Mouse (Mus musculus) erythroblast, embryonic 14.5 days (primary cell): ENCODE measurements around the gene Ptprn2. TPM values are rescaled to one million over a fixed set of nuclear protein-coding genes. Genes with fewer than 3 reads are reported as not detected.

Source experiments
- H3K27me3 ChIP-seq: 2 replicates; pipeline ENCODE4 v1.6.1; 2012; ENCODE audit warnings: inconsistent platforms; ENCODE audit not compliant: control insufficient read depth
- H3K36me3 ChIP-seq: 2 replicates; pipeline ENCODE4 v1.6.1; 2012; ENCODE audit warnings: mild to moderate bottlenecking, inconsistent platforms; ENCODE audit not compliant: control insufficient read depth
- H3K4me1 ChIP-seq: 2 replicates; pipeline ENCODE4 v1.6.1; 2012; ENCODE audit warnings: inconsistent platforms; ENCODE audit not compliant: control insufficient read depth
- H3K4me3 ChIP-seq: replicated peaks from 2 replicates; pipeline ENCODE3; 2012; ENCODE audit warnings: moderate library complexity, mild to moderate bottlenecking, inconsistent platforms
- H3K9me3 ChIP-seq: 2 replicates; pipeline ENCODE4 v1.6.1; 2012; ENCODE audit warnings: low read length, inconsistent platforms, mixed read lengths; ENCODE audit not compliant: control insufficient read depth
- GATA1 ChIP-seq: IDR thresholded peaks from 2 replicates; pipeline ENCODE4 v1.6.1; 2012; ENCODE audit warnings: low read length, inconsistent platforms, mixed read lengths
- TAL1 ChIP-seq: IDR thresholded peaks from 3 replicates; pipeline ENCODE4 v1.6.1; 2012; ENCODE audit warnings: low read length, inconsistent platforms, mixed read lengths
- polyA plus RNA-seq: library from polyadenylated mRNA; stranded (reverse); fragments of >175 nt; gene quantifications from 2 replicates; pipeline ENCODE4 v1.2.3, GENCODE M21; 2012

Ptprn2 gene
- polyA plus RNA-seq, 1 experiment = 0.03 TPM

- TF ChIP-seq TAL1 (no peak), GATA1 (no peak)
- Histone ChIP-seq H3K4me3 (no peak overlapping the region), H3K4me1 (no peaks in the 10 kb centered on the region), H3K9me3 (no peaks in the 10 kb centered on the region), H3K27me3 (no peaks in the 10 kb centered on the region), H3K36me3 (no peaks in the 10 kb centered on the region)
Observed at GRCm38 (mm10) chr12:116640871-116641270, 155.4 kb downstream of the Ptprn2 start.

- Histone ChIP-seq H3K9me3 (no peaks in the 10 kb centered on the region), H3K4me1 (no peaks in the 10 kb centered on the region)
Observed at GRCm38 (mm10) chr12:116641339-116642190, 156.0 kb downstream of the Ptprn2 start.

GRCm38 (mm10) chr12:116642191-116642549, 156.7 kb downstream of the Ptprn2 start:
- TF ChIP-seq TAL1 (no peak), GATA1 (no peak)
- no peaks in the 10 kb centered on the region for H3K36me3 ChIP-seq
- H3K4me3 ChIP-seq = no peak overlapping the region
- H3K27me3 ChIP-seq = no peaks in the 10 kb centered on the region
- no peaks in the 10 kb centered on the region for H3K4me1 ChIP-seq
- H3K9me3 ChIP-seq = no peaks in the 10 kb centered on the region

More at GRCm38 (mm10) chr12:116641339-116642190, 156.0 kb downstream of the Ptprn2 start:
- Histone ChIP-seq H3K27me3 (no peaks in the 10 kb centered on the region), H3K36me3 (no peaks in the 10 kb centered on the region), H3K4me3 (no peak overlapping the region)
- TF ChIP-seq TAL1 (no peak), GATA1 (no peak)

GRCm38 (mm10) chr12:116646771-116647170, 161.3 kb downstream of the Ptprn2 start:
- Histone ChIP-seq H3K27me3 (no peaks in the 10 kb centered on the region), H3K9me3 (no peaks in the 10 kb centered on the region), H3K36me3 (no peaks in the 10 kb centered on the region), H3K4me3 (no peak overlapping the region), H3K4me1 (no peaks in the 10 kb centered on the region)
- TF ChIP-seq TAL1 = no peak
- TF ChIP-seq GATA1 = no peak

GRCm38 (mm10) chr12:116648584-116649206, 163.2 kb downstream of the Ptprn2 start:
- Histone ChIP-seq H3K27me3 (no peaks in the 10 kb centered on the region), H3K4me1 (no peaks in the 10 kb centered on the region), H3K9me3 (no peaks in the 10 kb centered on the region), H3K36me3 (no peaks in the 10 kb centered on the region), H3K4me3 (no peak overlapping the region)
- TF ChIP-seq TAL1 (no peak), GATA1 (no peak)

GRCm38 (mm10) chr12:116653684-116654083, 168.2 kb downstream of the Ptprn2 start:
- H3K9me3 ChIP-seq = no peaks in the 10 kb centered on the region
- H3K27me3 ChIP-seq = no peaks in the 10 kb centered on the region
- H3K4me1 ChIP-seq = no peaks in the 10 kb centered on the region
- TF ChIP-seq GATA1 = no peak
- TF ChIP-seq TAL1 = no peak
- H3K36me3 ChIP-seq = no peaks in the 10 kb centered on the region
- no peak overlapping the region for H3K4me3 ChIP-seq

DNA sequence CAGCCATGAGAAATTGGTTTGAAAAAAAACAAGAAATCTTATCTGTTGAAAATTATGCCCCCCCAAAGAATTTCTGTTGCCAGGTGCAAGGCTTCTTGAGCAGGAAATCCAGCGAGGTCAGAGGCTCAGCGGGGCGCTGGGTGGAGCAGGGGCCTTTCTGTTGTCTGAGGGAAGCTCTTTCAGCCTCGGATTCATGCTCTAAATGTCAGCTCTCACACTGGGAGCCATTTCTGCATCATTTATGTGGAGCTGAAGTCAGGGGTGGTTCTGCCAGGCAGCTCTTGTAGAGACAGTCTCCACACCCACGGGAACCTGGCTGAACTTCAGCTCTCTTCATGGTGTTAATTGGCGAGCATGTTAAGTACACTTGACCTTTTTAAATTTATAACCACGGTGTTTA, 174.6 kb downstream of the Ptprn2 start:
- H3K4me3 ChIP-seq = no peak overlapping the region
- TF ChIP-seq TAL1 = no peak
- no peak for TF ChIP-seq GATA1
- no peaks in the 10 kb centered on the region for H3K9me3 ChIP-seq
- H3K4me1 ChIP-seq = no peaks in the 10 kb centered on the region
- no peaks in the 10 kb centered on the region for H3K36me3 ChIP-seq
- no peaks in the 10 kb centered on the region for H3K27me3 ChIP-seq

GRCm38 (mm10) chr12:116661018-116661417, 175.5 kb downstream of the Ptprn2 start:
- TF ChIP-seq GATA1 = no peak
- H3K9me3 ChIP-seq = no peaks in the 10 kb centered on the region

GRCm38 (mm10) chr12:116677701-116678100, 192.2 kb downstream of the Ptprn2 start:
- TF ChIP-seq GATA1 (no peak), TAL1 (no peak)
- no peaks in the 10 kb centered on the region for H3K9me3 ChIP-seq
- H3K4me1 ChIP-seq = no peaks in the 10 kb centered on the region
- H3K27me3 ChIP-seq = no peaks in the 10 kb centered on the region
- H3K36me3 ChIP-seq = no peaks in the 10 kb centered on the region
- H3K4me3 ChIP-seq = no peak overlapping the region

More at GRCm38 (mm10) chr12:116661018-116661417, 175.5 kb downstream of the Ptprn2 start:
- Histone ChIP-seq H3K27me3 (no peaks in the 10 kb centered on the region), H3K4me3 (no peak overlapping the region), H3K36me3 (no peaks in the 10 kb centered on the region), H3K4me1 (no peaks in the 10 kb centered on the region)
